ENCODE assay signal across 8 mouse cellular contexts in the genomic region with DNA sequence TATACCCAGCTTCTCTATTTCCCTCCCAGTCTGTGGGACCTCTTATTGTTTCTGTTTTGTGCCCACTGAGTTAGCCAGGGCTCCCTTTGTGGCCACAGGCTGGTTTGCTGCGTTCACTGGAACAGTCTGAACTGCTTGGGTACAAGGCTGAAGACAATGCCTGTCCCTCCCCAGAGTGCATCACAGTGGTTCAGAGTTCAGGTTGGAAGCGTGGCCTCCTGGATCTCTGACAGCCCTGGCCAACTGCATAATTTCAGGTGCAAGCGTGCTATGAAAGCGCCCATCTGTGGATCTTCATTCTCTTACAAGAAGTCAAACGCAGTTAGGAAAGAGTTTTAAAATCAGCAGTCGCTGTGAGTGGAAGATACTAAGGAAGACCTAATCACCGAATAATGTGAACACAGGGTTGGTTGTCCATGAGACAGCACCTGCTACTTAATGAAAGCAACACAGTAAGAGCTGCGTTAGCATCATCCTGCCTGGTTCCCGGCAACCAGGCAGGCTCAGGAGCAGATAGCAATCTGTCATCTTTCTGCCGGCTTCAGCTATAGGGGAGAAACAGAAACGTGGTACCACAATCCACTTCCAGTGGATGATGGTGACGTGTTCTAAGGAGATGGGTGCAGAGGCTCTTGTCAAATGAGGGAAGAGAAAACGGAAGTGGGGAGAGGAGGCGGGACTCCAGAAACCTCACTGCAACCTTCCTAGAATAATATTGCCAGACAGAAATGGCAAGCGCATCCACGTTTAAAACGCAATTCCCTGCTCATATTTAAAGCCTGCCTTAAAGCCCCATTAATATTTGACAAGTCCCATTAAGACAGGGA. TPM values are rescaled to one million over a fixed set of nuclear protein-coding genes. Genes with fewer than 3 reads are reported as not detected.
DNase-seq lines count a peak whose midpoint lies in the region; ATAC-seq lines count a peak whose summit lies in the region.

No protein-coding gene starts in this region.

- peak overlapping the region; percentile 61 for H3K4me2 ChIP-seq in intestine, embryonic 15.5 days (replicated peaks)
- H3K4me2 ChIP-seq in midbrain, embryonic 11.5 days: peak overlapping the region; percentile 53

- H3K9me3 ChIP-seq in intestine, embryonic 15.5 days: no peaks in the 10 kb centered on the region
- H3K9me3 ChIP-seq in limb, embryonic 10.5 days (replicated peaks): no peaks in the 10 kb centered on the region
- H3K9me3 ChIP-seq in midbrain, embryonic 11.5 days (ENCODE audit: control insufficient read depth, low read length): no peaks in the 10 kb centered on the region

- peaks cover 16% of the 10 kb centered on the region for H3K4me1 ChIP-seq in intestine, embryonic 15.5 days (replicated peaks)
- peaks cover 57% of the 10 kb centered on the region for H3K4me1 ChIP-seq in limb, embryonic 10.5 days
- peaks cover 61% of the 10 kb centered on the region for H3K4me1 ChIP-seq in midbrain, embryonic 11.5 days (ENCODE audit: control insufficient read depth, insufficient read depth, low read length)

- peak; percentile 56 for ATAC-seq in intestine, embryonic 15.5 days
- ATAC-seq in midbrain, embryonic 11.5 days (ENCODE audit: low FRiP score): no peak

- DNase-seq in adrenal gland, adult (ENCODE audit: inconsistent age in 2 of 2, low spot score in 1 of 2): peak; percentile 71 to 87
- no peak for DNase-seq in adrenal gland, adult 8-10 months
- DNase-seq in cerebellum, adult 18-20 months: peak; percentile 69 to 74
- DNase-seq in frontal cortex, adult 2 months (ENCODE audit: extremely low spot score in 1 of 2, low spot score in 1 of 2): peak; percentile 88 to 89
- no peak for DNase-seq in limb, embryonic 10.5 days (ENCODE audit: low spot score)
- DNase-seq in midbrain, embryonic 11.5 days (ENCODE audit: low spot score, missing footprints): peak; percentile 91
- DNase-seq in splenic B cell, adult 2 months (ENCODE audit: low read depth, low spot score): peak; percentile 65

- no peaks in the 10 kb centered on the region for H3K36me3 ChIP-seq in intestine, embryonic 15.5 days
- no peaks in the 10 kb centered on the region for H3K36me3 ChIP-seq in limb, embryonic 10.5 days
- H3K36me3 ChIP-seq in midbrain, embryonic 11.5 days (ENCODE audit: control insufficient read depth, insufficient read depth, low read length): no peaks in the 10 kb centered on the region; the same call in 1 of the 2 replicates
- no peaks in the 10 kb centered on the region for H3K36me3 ChIP-seq in splenic B cell, adult 2 months (ENCODE audit: control insufficient read depth, insufficient read depth, low read length, poor library complexity, severe bottlenecking)

- peak overlapping the region; percentile 39 for H3K9ac ChIP-seq in intestine, embryonic 15.5 days
- H3K9ac ChIP-seq in midbrain, embryonic 11.5 days (ENCODE audit: low read length): peak overlapping the region; percentile 71

- H3K4me3 ChIP-seq in intestine, embryonic 15.5 days (replicated peaks): peak overlapping the region; percentile 37
- peak overlapping the region; percentile 54 for H3K4me3 ChIP-seq in limb, embryonic 10.5 days
- H3K4me3 ChIP-seq in midbrain, embryonic 11.5 days (ENCODE audit: low read depth, low read length): peak overlapping the region; percentile 33; the same call in 1 of the 2 replicates

- no peaks in the 10 kb centered on the region for H3K27me3 ChIP-seq in intestine, embryonic 15.5 days (replicated peaks)
- H3K27me3 ChIP-seq in limb, embryonic 10.5 days (ENCODE audit: low read depth, poor library complexity, severe bottlenecking): peaks cover 19% of the 10 kb centered on the region
- no peaks in the 10 kb centered on the region for H3K27me3 ChIP-seq in midbrain, embryonic 11.5 days (ENCODE audit: control insufficient read depth, insufficient read depth, low read length)
- H3K27me3 ChIP-seq in splenic B cell, adult 2 months (ENCODE audit: control insufficient read depth, insufficient read depth, low read length, poor library complexity, severe bottlenecking): no peaks in the 10 kb centered on the region

- peak overlapping the region; percentile 83; the same call in 1 of the 2 replicates for H3K27ac ChIP-seq in intestine, embryonic 15.5 days
- peak overlapping the region; percentile 92 for H3K27ac ChIP-seq in limb, embryonic 10.5 days
- H3K27ac ChIP-seq in midbrain, embryonic 11.5 days (ENCODE audit: low read depth, low read length): peak overlapping the region; percentile 67

- 32% methylated on average over 17 of the region's 17 CpGs for WGBS in intestine, embryonic 15.5 days
- 42% methylated on average over 17 of the region's 17 CpGs for WGBS in limb, embryonic 10.5 days
- WGBS in midbrain, embryonic 11.5 days: 27% methylated on average over 17 of the region's 17 CpGs

RNA-seq across cellular contexts. Expression of a gene that starts 37.4 kb away (rescaled TPM):
- 100 to 1,000 TPM; 207 to 347 (median 262) TPM for total RNA-seq in adrenal gland, adult 8-10 months (2022)
- polyA plus RNA-seq in frontal cortex, adult 2 months (2012; rRNA removed): 5.8 and 10.6 TPM in 2 replicates
- 253 and 271 TPM in 2 replicates for polyA plus RNA-seq in intestine, embryonic 15.5 days (2015; fragmentation: Nextera tagmentation; extraction: Ambion mirVana)
- polyA plus RNA-seq in limb, embryonic 10.5 days (2016; fragmentation: Nextera tagmentation; extraction: Ambion mirVana): 133 and 138 TPM in 2 replicates
- polyA plus RNA-seq in midbrain, embryonic 11.5 days (2014; fragmentation: Nextera tagmentation; extraction: Ambion mirVana): 102 and 106 TPM in 2 replicates

RNA-seq across cellular contexts. Expression of a gene that starts 38.8 kb away (rescaled TPM):
- 100 to 1,000 TPM in 3 of 4 experiments, 10 to 100 TPM in 1; 70.5 to 196 (median 116) TPM for total RNA-seq in adrenal gland, adult 8-10 months (2022)
- polyA plus RNA-seq in frontal cortex, adult 2 months (2012; rRNA removed): 1,817 and 1,854 TPM in 2 replicates
- 981 and 999 TPM in 2 replicates for polyA plus RNA-seq in intestine, embryonic 15.5 days (2015; fragmentation: Nextera tagmentation; extraction: Ambion mirVana)
- 1,294 and 1,475 TPM in 2 replicates for polyA plus RNA-seq in limb, embryonic 10.5 days (2016; fragmentation: Nextera tagmentation; extraction: Ambion mirVana)
- polyA plus RNA-seq in midbrain, embryonic 11.5 days (2014; fragmentation: Nextera tagmentation; extraction: Ambion mirVana): 7,669 and 8,043 TPM in 2 replicates

RNA-seq across cellular contexts. Expression of a gene that starts 38.9 kb away (rescaled TPM):
- total RNA-seq in adrenal gland, adult 8-10 months (2022): not detected
- polyA plus RNA-seq in frontal cortex, adult 2 months (2012; rRNA removed): 0.17 and 3.5 TPM in 2 replicates
- not detected in 2 replicates for polyA plus RNA-seq in intestine, embryonic 15.5 days (2015; fragmentation: Nextera tagmentation; extraction: Ambion mirVana)
- not detected in 2 replicates for polyA plus RNA-seq in limb, embryonic 10.5 days (2016; fragmentation: Nextera tagmentation; extraction: Ambion mirVana)
- polyA plus RNA-seq in midbrain, embryonic 11.5 days (2014; fragmentation: Nextera tagmentation; extraction: Ambion mirVana): not detected in 2 replicates

RNA-seq across cellular contexts. Expression of a gene that starts 57.9 kb away (rescaled TPM):
- 100 to 1,000 TPM; 199 to 221 (median 208) TPM for total RNA-seq in adrenal gland, adult 8-10 months (2022)
- 1,157 and 1,186 TPM in 2 replicates for polyA plus RNA-seq in frontal cortex, adult 2 months (2012; rRNA removed)
- polyA plus RNA-seq in intestine, embryonic 15.5 days (2015; fragmentation: Nextera tagmentation; extraction: Ambion mirVana): 1,296 and 1,330 TPM in 2 replicates
- polyA plus RNA-seq in limb, embryonic 10.5 days (2016; fragmentation: Nextera tagmentation; extraction: Ambion mirVana): 2,301 and 2,452 TPM in 2 replicates
- 2,214 and 2,255 TPM in 2 replicates for polyA plus RNA-seq in midbrain, embryonic 11.5 days (2014; fragmentation: Nextera tagmentation; extraction: Ambion mirVana)

Comparison
In these comparisons a context has a peak if more than half of its experiments do, and no peak if none do; other contexts are left out.
1. DNase-seq: peak in adrenal gland, adult (2 of 2), cerebellum, adult 18-20 months (2 of 2), frontal cortex, adult 2 months (2 of 2), midbrain, embryonic 11.5 days (single experiment) and splenic B cell, adult 2 months (single experiment); none in adrenal gland, adult 8-10 months (single experiment) and limb, embryonic 10.5 days (single experiment).
2. Peak in every context shown above with its lines, with median percentiles within 50 percentile points of each other: H3K27ac ChIP-seq and H3K4me3 ChIP-seq.